Mouse (Mus musculus): Measurements from ENCODE around the gene Rfc4. TPM values are rescaled to one million over a fixed set of nuclear protein-coding genes. Genes with fewer than 3 reads are reported as not detected.
"Not testable (repeated sequence)": the region's sequence is repeated elsewhere in the genome, so short reads cannot be mapped to it uniquely, and the experiment has no call there.

Rfc4 gene
- polyA plus RNA-seq, 2 experiments, result 17.1 to 178 TPM

GRCm38 (mm10) chr16:23102340-23103037 lies 25.0 kb downstream of the Rfc4 start:
- DNase-seq (ENCODE audit: low read depth in 3 of 3, low spot score in 3 of 3) (no peak), ATAC-seq (ENCODE audit: insufficient read depth) (no peak)
- no peaks in the 10 kb centered on the region for H3K36me3 ChIP-seq (replicated peaks; ENCODE audit: control insufficient read depth, insufficient read depth, low read depth)
- peak overlapping the region; percentile 52 to 53 for H3K4me3 ChIP-seq (ENCODE audit: insufficient read depth in 1 of 2, low read depth in 2 of 2, low read length in 2 of 2)
- peak overlapping the region; percentile 62 for H3K9ac ChIP-seq (replicated peaks)
- WGBS (ENCODE audit: insufficient replicate concordance), result 3% methylated on average over 15 of the region's 15 CpGs
- H3K9me3 ChIP-seq (ENCODE audit: control insufficient read depth, low read length), result no peaks in the 10 kb centered on the region
- TF ChIP-seq EP300 (IDR thresholded peaks at IDR 0.05; ENCODE audit: low read depth) (no peak), CTCF (IDR thresholded peaks at IDR 0.05; ENCODE audit: low read depth) (no peak)
- H3K4me2 ChIP-seq (ENCODE audit: low read depth), result peak overlapping the region; percentile 78
- H3K4me1 ChIP-seq (replicated peaks; ENCODE audit: control insufficient read depth in 2 of 2, insufficient read depth in 2 of 2, low read length in 1 of 2), result peaks cover 6 to 15% of the 10 kb centered on the region in 2 experiments
- no peak overlapping the region for H3K27ac ChIP-seq
- H3K27me3 ChIP-seq (ENCODE audit: control insufficient read depth, insufficient read depth, low read length), result peaks cover 4% of the 10 kb centered on the region; the same call in 1 of the 2 replicates

GRCm38 (mm10) chr16:23100613-23101012 lies 26.9 kb downstream of the Rfc4 start:
- no peaks in the 10 kb centered on the region for H3K36me3 ChIP-seq (replicated peaks; ENCODE audit: control insufficient read depth, insufficient read depth, low read depth)
- H3K9ac ChIP-seq (replicated peaks), result no peak overlapping the region; the same call in 1 of the 2 replicates
- no peak for DNase-seq (ENCODE audit: low read depth in 3 of 3, low spot score in 3 of 3)
- 5% methylated on average over 10 of the region's 10 CpGs for WGBS (ENCODE audit: insufficient replicate concordance)
- peak; percentile 56 for ATAC-seq (ENCODE audit: insufficient read depth)
- peaks cover 4% of the 10 kb centered on the region; the same call in 1 of the 2 replicates for H3K27me3 ChIP-seq (ENCODE audit: control insufficient read depth, insufficient read depth, low read length)
- peak overlapping the region; percentile 52 for H3K4me2 ChIP-seq (ENCODE audit: low read depth)
- H3K4me1 ChIP-seq (replicated peaks; ENCODE audit: control insufficient read depth in 2 of 2, insufficient read depth in 2 of 2, low read length in 1 of 2), result peaks cover 6 to 8% of the 10 kb centered on the region in 2 experiments
- no peak overlapping the region for H3K27ac ChIP-seq
- TF ChIP-seq EP300 (IDR thresholded peaks at IDR 0.05; ENCODE audit: low read depth) (no peak), CTCF (IDR thresholded peaks at IDR 0.05; ENCODE audit: low read depth) (no peak)
- H3K4me3 ChIP-seq (ENCODE audit: insufficient read depth in 1 of 2, low read depth in 2 of 2, low read length in 2 of 2), result peak overlapping the region; percentile 23 to 31; a peak in 2 of 4 replicates
- H3K9me3 ChIP-seq (ENCODE audit: control insufficient read depth, low read length), result no peaks in the 10 kb centered on the region

- ATAC-seq (ENCODE audit: insufficient read depth), result no peak
- 5% methylated on average over 9 of the region's 9 CpGs for WGBS (ENCODE audit: insufficient replicate concordance)
- 0 out of 2 replicates have a peak overlapping the region, but pooled peaks have one; percentile 18 for H3K9ac ChIP-seq (replicated peaks)
- H3K9me3 ChIP-seq (ENCODE audit: control insufficient read depth, low read length), result no peaks in the 10 kb centered on the region
- peaks cover 6 to 8% of the 10 kb centered on the region in 2 experiments for H3K4me1 ChIP-seq (replicated peaks; ENCODE audit: control insufficient read depth in 2 of 2, insufficient read depth in 2 of 2, low read length in 1 of 2)
- H3K36me3 ChIP-seq (replicated peaks; ENCODE audit: control insufficient read depth, insufficient read depth, low read depth), result no peaks in the 10 kb centered on the region
- H3K4me2 ChIP-seq (ENCODE audit: low read depth), result peak overlapping the region; percentile 52
- peak overlapping the region; percentile 23 to 31 for H3K4me3 ChIP-seq (ENCODE audit: insufficient read depth in 1 of 2, low read depth in 2 of 2, low read length in 2 of 2)
- peaks cover 4% of the 10 kb centered on the region; the same call in 1 of the 2 replicates for H3K27me3 ChIP-seq (ENCODE audit: control insufficient read depth, insufficient read depth, low read length)
- no peak for DNase-seq (ENCODE audit: low read depth in 3 of 3, low spot score in 3 of 3)
- TF ChIP-seq CTCF (IDR thresholded peaks at IDR 0.05; ENCODE audit: low read depth) (no peak), EP300 (IDR thresholded peaks at IDR 0.05; ENCODE audit: low read depth) (no peak)
- no peak overlapping the region for H3K27ac ChIP-seq
Observed at GRCm38 (mm10) chr16:23100099-23100575, 27.4 kb downstream of the Rfc4 start.

- H3K9me3 ChIP-seq (ENCODE audit: control insufficient read depth, low read length), result no peaks in the 10 kb centered on the region
- no peaks in the 10 kb centered on the region for H3K36me3 ChIP-seq (replicated peaks; ENCODE audit: control insufficient read depth, insufficient read depth, low read depth)
- no peak for DNase-seq (ENCODE audit: low read depth in 3 of 3, low spot score in 3 of 3)
- no peak for TF ChIP-seq CTCF (IDR thresholded peaks at IDR 0.05; ENCODE audit: low read depth)
- TF ChIP-seq EP300 (IDR thresholded peaks at IDR 0.05; ENCODE audit: low read depth), result no peak
- H3K27me3 ChIP-seq (ENCODE audit: control insufficient read depth, insufficient read depth, low read length), result peaks cover 4% of the 10 kb centered on the region; the same call in 1 of the 2 replicates
- H3K4me2 ChIP-seq (ENCODE audit: low read depth), result peak overlapping the region; percentile 52
- peak overlapping the region in 1 of 2 experiments; percentile 31; a peak in 1 of 4 replicates for H3K4me3 ChIP-seq (ENCODE audit: insufficient read depth in 1 of 2, low read depth in 2 of 2, low read length in 2 of 2)
- peaks cover 6 to 8% of the 10 kb centered on the region in 2 experiments for H3K4me1 ChIP-seq (replicated peaks; ENCODE audit: control insufficient read depth in 2 of 2, insufficient read depth in 2 of 2, low read length in 1 of 2)
- no peak for ATAC-seq (ENCODE audit: insufficient read depth)
- no peak overlapping the region for H3K27ac ChIP-seq
- no peak overlapping the region for H3K9ac ChIP-seq (replicated peaks)
- WGBS (ENCODE audit: insufficient replicate concordance), result 26% methylated on average over 12 of the region's 12 CpGs
Observed at GRCm38 (mm10) chr16:23099632-23100031, 27.9 kb downstream of the Rfc4 start.

GRCm38 (mm10) chr16:23098105-23098452 lies 29.5 kb downstream of the Rfc4 start:
- not testable (repeated sequence) for ATAC-seq (ENCODE audit: insufficient read depth); H3K9ac ChIP-seq (replicated peaks); H3K9me3 ChIP-seq (ENCODE audit: control insufficient read depth, low read length); H3K27me3 ChIP-seq (ENCODE audit: control insufficient read depth, insufficient read depth, low read length); DNase-seq (ENCODE audit: low read depth in 3 of 3, low spot score in 3 of 3); H3K4me2 ChIP-seq (ENCODE audit: low read depth); H3K27ac ChIP-seq; H3K36me3 ChIP-seq (replicated peaks; ENCODE audit: control insufficient read depth, insufficient read depth, low read depth); H3K4me1 ChIP-seq (replicated peaks; ENCODE audit: control insufficient read depth in 2 of 2, insufficient read depth in 2 of 2, low read length in 1 of 2); H3K4me3 ChIP-seq (ENCODE audit: insufficient read depth in 1 of 2, low read depth in 2 of 2, low read length in 2 of 2)
- 84% methylated on average over 1 of the region's 1 CpGs for WGBS (ENCODE audit: insufficient replicate concordance)

- not testable (repeated sequence) for DNase-seq (ENCODE audit: low read depth in 3 of 3, low spot score in 3 of 3); H3K4me3 ChIP-seq (ENCODE audit: insufficient read depth in 1 of 2, low read depth in 2 of 2, low read length in 2 of 2); H3K27ac ChIP-seq; H3K4me2 ChIP-seq (ENCODE audit: low read depth); H3K9me3 ChIP-seq (ENCODE audit: control insufficient read depth, low read length); H3K4me1 ChIP-seq (replicated peaks; ENCODE audit: control insufficient read depth in 2 of 2, insufficient read depth in 2 of 2, low read length in 1 of 2); H3K9ac ChIP-seq (replicated peaks); ATAC-seq (ENCODE audit: insufficient read depth); H3K36me3 ChIP-seq (replicated peaks; ENCODE audit: control insufficient read depth, insufficient read depth, low read depth); H3K27me3 ChIP-seq (ENCODE audit: control insufficient read depth, insufficient read depth, low read length)
- WGBS (ENCODE audit: insufficient replicate concordance), result 53% methylated on average over 8 of the region's 8 CpGs
Observed at GRCm38 (mm10) chr16:23097290-23098104, 30.0 kb downstream of the Rfc4 start.

GRCm38 (mm10) chr16:23096886-23097285 lies 30.7 kb downstream of the Rfc4 start:
- H3K4me2 ChIP-seq (ENCODE audit: low read depth); H3K36me3 ChIP-seq (replicated peaks; ENCODE audit: control insufficient read depth, insufficient read depth, low read depth); H3K9ac ChIP-seq (replicated peaks); H3K27me3 ChIP-seq (ENCODE audit: control insufficient read depth, insufficient read depth, low read length); DNase-seq (ENCODE audit: low read depth in 3 of 3, low spot score in 3 of 3); ATAC-seq (ENCODE audit: insufficient read depth); H3K9me3 ChIP-seq (ENCODE audit: control insufficient read depth, low read length); H3K27ac ChIP-seq; H3K4me1 ChIP-seq (replicated peaks; ENCODE audit: control insufficient read depth in 2 of 2, insufficient read depth in 2 of 2, low read length in 1 of 2); H3K4me3 ChIP-seq (ENCODE audit: insufficient read depth in 1 of 2, low read depth in 2 of 2, low read length in 2 of 2): not testable (repeated sequence)
- WGBS (ENCODE audit: insufficient replicate concordance), result 69% methylated on average over 1 of the region's 1 CpGs
